Mouse (Mus musculus): Measurements from ENCODE around the gene Nrbf2. TPM values are rescaled to one million over a fixed set of nuclear protein-coding genes. Genes with fewer than 3 reads are reported as not detected.

The Nrbf2 gene
- polyA plus RNA-seq, 1 experiment from 2014 or later: 24.2 TPM

GRCm38 (mm10) chr10:67311277-67311959, 26.3 kb upstream of the Nrbf2 start:
- Histone ChIP-seq H3K4me2 (no peak overlapping the region), H3K27me3 (replicated peaks) (no peaks in the 10 kb centered on the region), H3K9ac (no peak overlapping the region), H3K4me1 (no peaks in the 10 kb centered on the region), H3K9me3 (replicated peaks) (no peaks in the 10 kb centered on the region), H3K4me3 (no peak overlapping the region), H3K36me3 (no peaks in the 10 kb centered on the region), H3K27ac (no peak overlapping the region)
- ATAC-seq: peak; percentile 60; the same call in 1 of the 2 replicates
- 16% methylated on average over 9 of the region's 9 CpGs for WGBS (ENCODE audit: insufficient replicate concordance)

GRCm38 (mm10) chr10:67309483-67310138, 24.5 kb upstream of the Nrbf2 start:
- H3K27ac ChIP-seq: no peak overlapping the region
- no peak for ATAC-seq
- H3K4me2 ChIP-seq: no peak overlapping the region
- 77% methylated on average over 7 of the region's 7 CpGs for WGBS (ENCODE audit: insufficient replicate concordance)
- no peaks in the 10 kb centered on the region for H3K36me3 ChIP-seq
- no peak overlapping the region for H3K9ac ChIP-seq
- H3K9me3 ChIP-seq (replicated peaks): no peaks in the 10 kb centered on the region
- no peaks in the 10 kb centered on the region for H3K4me1 ChIP-seq
- H3K4me3 ChIP-seq: no peak overlapping the region
- no peaks in the 10 kb centered on the region for H3K27me3 ChIP-seq (replicated peaks)

DNA sequence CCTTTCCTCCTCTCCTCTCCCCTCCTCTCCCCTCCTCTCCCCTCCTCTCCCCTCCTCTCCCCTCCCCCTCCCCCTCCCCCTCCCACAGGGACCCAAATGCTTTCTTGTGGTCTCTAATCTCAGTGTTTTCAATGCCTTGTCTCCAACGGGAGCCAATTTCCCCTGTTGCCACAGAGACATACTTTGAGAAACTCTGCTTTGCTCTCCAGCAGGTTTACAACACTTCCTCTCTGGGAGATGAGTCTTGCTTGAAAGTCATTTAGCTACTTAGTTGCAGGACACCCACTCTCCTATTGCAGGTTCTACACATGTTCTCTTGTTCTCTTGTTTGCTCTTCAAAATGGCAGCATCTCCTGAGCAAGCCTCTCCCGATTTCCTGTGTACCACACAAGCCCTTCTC, 17.2 kb upstream of the Nrbf2 start:
- Histone ChIP-seq H3K27me3 (replicated peaks) (no peaks in the 10 kb centered on the region), H3K4me2 (no peak overlapping the region), H3K9ac (no peak overlapping the region), H3K27ac (no peak overlapping the region), H3K4me3 (no peak overlapping the region), H3K4me1 (peaks cover 26% of the 10 kb centered on the region), H3K9me3 (replicated peaks) (no peaks in the 10 kb centered on the region), H3K36me3 (no peaks in the 10 kb centered on the region)
- no peak for ATAC-seq
- 44% methylated on average over 2 of the region's 2 CpGs for WGBS (ENCODE audit: insufficient replicate concordance)

DNA sequence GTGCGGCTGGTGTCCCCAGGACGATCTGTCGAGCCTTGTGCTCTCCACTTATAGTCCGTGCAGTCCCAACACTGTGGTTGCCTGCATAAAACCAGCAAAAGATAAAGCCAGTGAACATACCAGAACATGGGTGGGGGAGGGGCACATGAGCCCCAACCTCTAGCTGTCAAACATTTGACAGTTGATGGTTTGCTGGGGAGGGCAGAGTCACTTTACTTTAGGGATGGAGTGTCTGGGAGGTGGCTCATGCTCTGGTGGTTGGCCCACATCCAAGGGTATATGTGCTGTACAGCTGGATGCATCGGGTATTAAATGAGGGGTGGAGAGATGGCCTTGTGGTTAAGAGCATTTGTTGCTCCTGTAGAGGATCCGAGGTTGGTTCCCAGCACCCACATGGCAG, 15.9 kb upstream of the Nrbf2 start:
- Histone ChIP-seq H3K4me2 (peak overlapping the region; percentile 6; the same call in 1 of the 2 replicates), H3K4me1 (peaks cover 38% of the 10 kb centered on the region), H3K9me3 (replicated peaks) (no peaks in the 10 kb centered on the region), H3K36me3 (no peaks in the 10 kb centered on the region), H3K27ac (peak overlapping the region; percentile 46; the same call in 1 of the 2 replicates), H3K9ac (no peak overlapping the region), H3K27me3 (replicated peaks) (no peaks in the 10 kb centered on the region), H3K4me3 (no peak overlapping the region)
- WGBS (ENCODE audit: insufficient replicate concordance): 60% methylated on average over 6 of the region's 6 CpGs
- ATAC-seq: peak; percentile 54

GRCm38 (mm10) chr10:67299285-67299684, 14.2 kb upstream of the Nrbf2 start:
- H3K9ac ChIP-seq: no peak overlapping the region
- H3K27ac ChIP-seq: no peak overlapping the region
- H3K4me2 ChIP-seq: no peak overlapping the region
- no peaks in the 10 kb centered on the region for H3K9me3 ChIP-seq (replicated peaks)
- WGBS (ENCODE audit: insufficient replicate concordance): 81% methylated on average over 4 of the region's 4 CpGs
- H3K4me1 ChIP-seq: peaks cover 50% of the 10 kb centered on the region
- H3K4me3 ChIP-seq: no peak overlapping the region
- no peaks in the 10 kb centered on the region for H3K36me3 ChIP-seq
- ATAC-seq: no peak
- no peaks in the 10 kb centered on the region for H3K27me3 ChIP-seq (replicated peaks)

GRCm38 (mm10) chr10:67298856-67299255, 13.8 kb upstream of the Nrbf2 start:
- whole genome bisulfite sequencing (ENCODE audit: insufficient replicate concordance): 53% methylated on average over 5 of the region's 5 CpGs
- Histone ChIP-seq H3K36me3 (no peaks in the 10 kb centered on the region), H3K27me3 (replicated peaks) (no peaks in the 10 kb centered on the region), H3K27ac (no peak overlapping the region), H3K9me3 (replicated peaks) (no peaks in the 10 kb centered on the region), H3K4me3 (no peak overlapping the region), H3K4me1 (peaks cover 50% of the 10 kb centered on the region), H3K9ac (no peak overlapping the region), H3K4me2 (peak overlapping the region; percentile 60; the same call in 1 of the 2 replicates)
- no peak for ATAC-seq

GRCm38 (mm10) chr10:67297175-67297855, 12.2 kb upstream of the Nrbf2 start:
- Histone ChIP-seq H3K4me1 (peaks cover 48% of the 10 kb centered on the region), H3K9me3 (replicated peaks) (no peaks in the 10 kb centered on the region), H3K27me3 (replicated peaks) (no peaks in the 10 kb centered on the region), H3K9ac (no peak overlapping the region), H3K4me2 (peak overlapping the region; percentile 60), H3K4me3 (peak overlapping the region; percentile 14), H3K27ac (no peak overlapping the region), H3K36me3 (no peaks in the 10 kb centered on the region)
- ATAC-seq: peak; percentile 45; the same call in 1 of the 2 replicates
- WGBS (ENCODE audit: insufficient replicate concordance): 71% methylated on average over 17 of the region's 17 CpGs

DNA sequence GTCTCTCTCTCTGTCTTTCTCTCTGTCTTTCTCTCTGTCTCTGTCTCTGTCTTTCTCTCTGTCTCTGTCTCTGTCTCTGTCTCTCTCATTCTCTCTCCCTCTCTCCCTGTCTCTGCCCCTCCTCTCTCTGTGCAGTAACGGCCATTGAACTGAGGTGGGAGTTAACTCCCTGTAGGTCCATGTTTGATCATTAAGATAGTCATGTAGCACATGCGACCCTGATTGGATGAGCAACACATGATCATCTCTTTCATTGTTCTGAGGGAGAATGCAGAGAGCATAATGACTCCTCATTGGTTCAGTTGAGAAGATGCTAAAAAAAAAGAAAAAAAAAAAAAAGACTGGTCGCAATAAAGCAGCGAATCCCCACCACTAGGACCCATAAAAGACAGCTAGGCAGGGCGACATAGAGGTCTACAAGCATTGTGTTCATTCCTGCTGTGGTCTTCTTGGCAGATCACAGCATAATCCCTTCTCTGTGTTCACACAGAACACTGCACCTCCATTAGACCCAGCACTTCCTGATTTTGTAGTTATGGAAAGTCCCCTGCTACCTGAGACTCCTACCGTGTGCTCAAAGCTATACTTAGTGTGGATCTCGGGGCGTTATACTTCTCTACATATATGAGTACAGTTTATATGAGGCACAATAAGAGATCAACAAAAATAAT, 11.5 kb upstream of the Nrbf2 start:
- Histone ChIP-seq H3K27me3 (replicated peaks) (no peaks in the 10 kb centered on the region), H3K9ac (peak overlapping the region; percentile 59), H3K4me3 (peak overlapping the region; percentile 9; the same call in 1 of the 2 replicates), H3K27ac (peak overlapping the region; percentile 81), H3K36me3 (no peaks in the 10 kb centered on the region), H3K4me1 (peaks cover 46% of the 10 kb centered on the region), H3K4me2 (peak overlapping the region; percentile 60), H3K9me3 (replicated peaks) (no peaks in the 10 kb centered on the region)
- ATAC-seq: peak; percentile 48; the same call in 1 of the 2 replicates
- WGBS (ENCODE audit: insufficient replicate concordance): 64% methylated on average over 8 of the region's 8 CpGs

DNA sequence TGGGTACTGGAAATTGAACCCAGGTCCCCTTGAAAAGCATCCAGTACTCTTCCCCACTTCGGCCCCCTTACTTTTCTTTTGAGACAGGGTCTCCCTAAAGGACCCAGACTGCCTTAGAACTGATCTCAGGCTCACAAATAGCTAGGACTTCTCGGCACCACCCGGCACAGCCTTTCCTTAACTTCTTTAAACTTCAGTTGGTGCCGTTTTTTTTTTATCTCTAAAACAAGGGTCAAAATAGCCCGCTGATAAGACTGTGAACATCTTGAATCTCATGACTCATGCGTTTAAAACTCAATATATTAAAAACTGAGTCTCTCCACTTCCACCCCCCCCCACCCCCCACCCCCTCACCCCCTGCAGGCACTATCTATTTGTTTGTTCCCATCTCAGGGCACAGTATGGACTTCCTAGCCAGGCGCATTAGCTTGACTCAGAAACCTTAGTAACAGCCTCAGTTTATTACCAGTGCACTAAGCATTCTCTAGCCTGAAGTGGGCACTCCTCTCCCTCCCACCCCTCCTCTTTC, 10.9 kb upstream of the Nrbf2 start:
- Histone ChIP-seq H3K4me3 (peak overlapping the region; percentile 9; the same call in 1 of the 2 replicates), H3K4me1 (peaks cover 43% of the 10 kb centered on the region), H3K4me2 (peak overlapping the region; percentile 60), H3K27ac (peak overlapping the region; percentile 81), H3K9ac (peak overlapping the region; percentile 59), H3K27me3 (replicated peaks) (no peaks in the 10 kb centered on the region), H3K36me3 (no peaks in the 10 kb centered on the region), H3K9me3 (replicated peaks) (no peaks in the 10 kb centered on the region)
- peak; percentile 61 for ATAC-seq
- 24% methylated on average over 7 of the region's 7 CpGs for WGBS (ENCODE audit: insufficient replicate concordance)

DNA sequence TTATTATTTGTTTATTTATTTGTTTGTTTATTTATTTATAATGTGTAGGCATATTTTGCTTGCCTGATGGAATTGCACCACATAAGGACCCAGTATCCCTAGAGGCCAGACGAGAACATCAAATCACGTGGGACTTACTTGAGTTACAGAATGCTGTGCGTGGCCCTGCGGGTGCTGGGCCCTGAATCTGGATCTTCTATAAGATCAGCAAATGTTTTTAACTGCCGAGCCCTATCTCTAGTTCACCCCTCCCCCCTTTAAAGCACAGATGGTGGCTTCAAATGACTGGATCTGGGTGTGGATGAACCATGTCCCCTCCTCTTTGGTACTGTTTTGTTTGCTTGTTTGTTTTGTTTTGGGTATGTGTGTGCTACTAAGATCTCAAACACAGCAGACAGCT, 10.2 kb upstream of the Nrbf2 start:
- 23% methylated on average over 5 of the region's 5 CpGs for WGBS (ENCODE audit: insufficient replicate concordance)
- H3K27ac ChIP-seq: peak overlapping the region; percentile 81
- H3K4me2 ChIP-seq: peak overlapping the region; percentile 60
- ATAC-seq: peak; percentile 59
- peaks cover 36% of the 10 kb centered on the region for H3K4me1 ChIP-seq
- no peaks in the 10 kb centered on the region for H3K27me3 ChIP-seq (replicated peaks)
- H3K36me3 ChIP-seq: no peaks in the 10 kb centered on the region
- H3K4me3 ChIP-seq: no peak overlapping the region
- H3K9me3 ChIP-seq (replicated peaks): no peaks in the 10 kb centered on the region
- peak overlapping the region; percentile 25; the same call in 1 of the 2 replicates for H3K9ac ChIP-seq

- peaks cover 12% of the 10 kb centered on the region for H3K4me1 ChIP-seq
- no peak overlapping the region for H3K4me3 ChIP-seq
- no peaks in the 10 kb centered on the region for H3K9me3 ChIP-seq (replicated peaks)
- no peak overlapping the region for H3K9ac ChIP-seq
- H3K27ac ChIP-seq: no peak overlapping the region
- H3K36me3 ChIP-seq: no peaks in the 10 kb centered on the region
- H3K4me2 ChIP-seq: no peak overlapping the region
- no peak for ATAC-seq
- 76% methylated on average over 8 of the region's 8 CpGs for WGBS (ENCODE audit: insufficient replicate concordance)
- no peaks in the 10 kb centered on the region for H3K27me3 ChIP-seq (replicated peaks)
These were observed 6.0 kb upstream of the Nrbf2 start for GRCm38 (mm10) chr10:67291087-67291486.
